Mouse (Mus musculus): ENCODE data around the gene Hspb3.
A peak's percentile ranks its signal among the peaks of the same experiment; 100 is the strongest.

Hspb3 gene

DNA sequence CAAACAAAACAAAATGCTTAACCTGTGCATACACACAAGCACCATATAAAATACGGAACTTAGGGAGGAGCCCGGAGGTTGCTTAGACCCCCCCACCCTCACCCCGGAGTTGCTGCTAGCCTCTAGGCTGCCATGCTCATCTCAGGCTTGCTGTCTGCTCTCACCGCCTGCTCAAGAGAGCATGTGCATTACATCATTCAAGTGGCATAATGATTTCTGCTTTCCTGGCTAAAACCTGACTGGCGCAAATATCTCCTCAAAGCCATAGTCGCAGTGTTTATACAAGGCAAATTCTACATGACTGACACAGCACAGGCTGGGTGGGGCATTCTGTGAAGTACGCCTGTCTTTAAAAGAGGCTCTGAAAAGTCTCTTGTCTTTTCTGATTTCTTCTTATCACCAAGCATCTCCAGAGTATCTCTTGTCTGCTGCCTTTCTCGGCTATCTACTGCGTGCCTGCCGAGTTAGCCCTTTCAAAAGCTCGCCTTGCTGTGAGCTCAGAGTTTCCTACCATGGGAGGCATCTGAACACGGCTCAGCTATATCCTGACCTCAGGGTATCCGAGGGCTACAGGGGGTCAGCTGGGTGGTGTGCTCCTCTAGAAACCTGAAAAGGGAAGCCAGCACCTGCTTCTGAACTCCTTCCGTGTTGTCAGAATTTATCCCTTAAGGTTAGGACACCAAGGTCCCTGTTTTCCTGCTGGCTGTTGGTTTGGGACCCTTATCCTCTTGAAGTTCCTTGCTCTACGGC, 28.6 kb downstream of the Hspb3 start:
- no peak for DNase-seq (ENCODE audit: low read depth)

DNA sequence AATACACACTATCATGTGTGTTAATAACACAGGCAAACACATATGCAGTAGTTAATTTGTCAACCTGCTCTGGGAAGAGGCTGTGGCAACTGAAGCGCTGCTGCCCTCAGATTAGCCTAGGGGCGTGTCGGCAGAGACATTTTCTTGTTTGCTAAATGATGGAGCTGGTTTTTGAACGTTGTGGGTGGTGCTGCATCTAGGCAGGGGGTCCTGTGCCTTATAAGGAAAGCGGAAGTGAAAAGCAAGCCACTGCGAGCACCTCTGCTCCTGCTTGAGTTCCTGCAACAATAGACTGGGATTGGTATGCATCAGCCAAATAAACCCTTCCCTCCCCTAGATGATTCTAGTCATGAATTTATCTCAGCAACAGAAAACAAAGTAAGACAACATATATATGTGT, 31.0 kb downstream of the Hspb3 start:
- DNase-seq (ENCODE audit: low read depth) = no peak

DNA sequence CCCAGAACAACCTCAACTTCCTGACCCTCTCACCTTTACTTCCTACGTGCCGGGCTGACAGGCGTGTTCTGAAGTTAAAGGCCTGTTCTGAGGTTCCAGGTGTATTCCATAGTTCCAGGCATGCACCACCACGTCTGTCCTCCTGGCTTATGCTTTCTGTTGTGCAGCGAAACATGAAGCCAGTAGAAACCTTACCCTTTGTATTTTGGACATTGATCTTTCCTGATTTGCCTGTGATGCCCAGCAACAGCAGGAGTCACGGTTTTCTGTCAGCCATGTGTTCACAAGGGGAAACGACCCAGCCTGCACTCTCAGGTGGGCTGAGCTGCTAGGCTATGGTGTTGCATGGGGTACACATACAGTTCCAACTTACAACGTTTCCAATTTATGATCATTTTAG, 35.9 kb downstream of the Hspb3 start:
- no peak for DNase-seq (ENCODE audit: low read depth)

DNA sequence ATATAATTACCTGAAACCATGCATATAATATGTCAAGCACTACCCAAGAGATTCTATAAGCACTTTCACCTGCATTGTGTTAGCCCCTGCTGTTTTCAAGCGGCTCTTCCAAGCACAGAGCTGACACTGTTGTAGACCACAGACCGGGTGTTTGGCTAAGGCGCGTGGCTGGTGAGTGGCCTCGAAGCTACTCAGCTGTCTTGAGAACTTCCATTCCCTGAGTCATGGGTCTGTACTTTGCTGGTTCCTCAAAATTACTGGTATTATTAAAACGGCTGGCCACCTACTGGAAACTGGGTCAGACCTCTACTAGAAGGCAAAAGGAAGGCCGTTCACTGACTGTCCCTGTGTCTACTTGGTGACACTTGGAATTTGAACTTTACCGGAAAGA, 40.6 kb downstream of the Hspb3 start:
- DNase-seq (ENCODE audit: low read depth) = no peak

DNA sequence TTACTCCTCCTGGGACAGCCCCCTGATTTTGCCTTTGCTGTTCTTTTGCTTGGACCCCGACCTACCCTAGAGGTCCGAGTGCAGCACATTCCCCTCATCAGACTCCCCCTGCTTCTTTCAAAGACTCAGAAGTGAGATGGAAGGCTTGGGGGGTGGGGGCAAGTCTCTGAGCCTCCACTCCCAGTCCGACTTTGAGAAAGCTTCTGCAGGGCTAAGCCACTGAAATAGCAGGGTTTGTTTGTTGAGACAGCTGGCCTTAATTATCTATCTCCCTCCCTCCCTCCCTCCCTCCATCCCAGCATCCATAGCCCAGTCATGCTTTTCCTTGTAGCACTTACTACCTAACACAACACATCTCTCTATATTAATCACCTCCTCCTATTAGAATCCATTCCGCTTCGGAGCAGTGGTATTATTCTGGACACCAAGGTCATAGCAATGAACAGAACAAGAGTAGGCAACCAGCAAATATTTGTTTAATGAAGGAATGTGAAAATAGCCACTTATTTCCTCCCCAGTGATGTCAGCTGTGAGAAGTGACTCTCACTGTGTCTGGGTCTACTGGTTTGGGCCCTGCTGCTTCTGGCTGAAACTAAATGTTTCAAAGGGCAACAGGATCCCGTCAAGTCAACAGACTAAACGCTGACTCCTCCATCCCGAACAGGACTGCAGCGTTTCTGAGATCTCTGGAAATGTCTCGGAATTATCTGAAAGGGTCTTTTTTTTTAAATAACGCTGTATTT, 41.2 kb downstream of the Hspb3 start:
- no peak for DNase-seq (ENCODE audit: low read depth)

DNA sequence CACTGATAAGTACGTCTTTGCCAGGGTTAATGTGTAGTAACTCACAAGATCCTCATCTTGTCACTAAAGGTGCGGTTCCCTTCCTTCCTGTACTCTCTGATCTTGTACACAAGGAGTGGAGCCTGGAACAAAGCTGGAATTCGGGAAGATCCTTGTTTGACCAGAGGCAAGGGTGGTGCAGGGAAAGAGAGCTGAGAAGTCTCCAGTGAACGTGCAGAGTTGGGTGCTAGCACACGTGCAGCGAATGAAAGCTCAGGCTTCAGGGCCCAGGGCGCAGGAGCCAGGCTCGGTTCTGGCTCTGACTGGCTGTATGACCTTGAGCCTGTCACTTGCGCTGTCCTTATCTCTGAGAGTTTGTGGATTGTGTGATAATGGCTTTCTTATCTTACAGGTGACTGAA, 44.5 kb downstream of the Hspb3 start:
- DNase-seq (ENCODE audit: low read depth) = no peak

DNA sequence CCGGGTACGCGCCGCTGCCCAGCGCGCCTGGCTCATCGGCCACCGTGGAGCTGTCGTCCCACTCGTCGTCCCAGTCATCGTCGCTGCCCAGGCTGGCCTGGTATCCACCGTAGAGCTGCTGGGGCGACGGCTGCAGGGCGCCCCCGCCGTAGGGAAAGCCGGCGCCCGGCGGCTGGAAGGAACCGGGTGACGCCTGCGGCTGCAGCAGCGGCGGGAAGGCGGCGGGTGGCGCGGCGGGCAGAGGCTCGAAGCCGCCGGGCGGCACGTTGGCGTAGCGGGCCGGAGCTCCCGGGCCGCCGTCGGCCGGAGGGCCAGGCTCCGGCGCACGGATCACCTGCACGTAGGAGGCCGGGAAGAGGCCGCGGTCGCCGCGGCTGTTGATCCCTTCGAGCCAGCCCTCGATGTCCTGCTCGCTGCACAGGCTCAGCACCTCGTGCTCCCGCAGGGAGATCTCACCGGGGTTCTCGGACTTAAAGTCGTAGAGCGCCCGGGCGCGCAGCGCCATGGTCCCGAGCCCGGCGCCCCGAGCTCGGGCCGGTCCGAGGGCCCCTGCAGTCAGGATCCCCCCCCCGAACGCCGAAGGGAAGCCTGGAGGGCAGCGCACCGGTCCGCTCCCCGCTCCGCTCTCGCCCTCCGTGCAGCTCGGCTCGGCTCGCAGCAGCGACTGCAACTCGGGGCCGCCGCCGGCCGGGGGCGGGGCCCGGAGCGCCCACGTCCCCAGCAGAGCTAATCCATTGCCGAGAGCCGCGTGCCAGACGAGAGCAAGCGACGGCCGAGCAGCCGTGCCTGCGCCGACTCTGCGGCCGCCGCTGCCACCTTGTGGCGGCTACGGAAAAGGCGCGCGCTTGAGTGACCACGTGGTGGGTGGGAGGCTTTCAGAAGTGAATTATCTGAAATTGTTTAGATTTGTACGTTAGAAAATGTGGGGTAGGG, 45.3 kb downstream of the Hspb3 start, which contains the start of gene Snx18:
Gene Snx18 (minus strand): TSS at position 674 of the 933 bp plus-strand sequence.
- peak; percentile 89 for DNase-seq (ENCODE audit: low read depth)

DNA sequence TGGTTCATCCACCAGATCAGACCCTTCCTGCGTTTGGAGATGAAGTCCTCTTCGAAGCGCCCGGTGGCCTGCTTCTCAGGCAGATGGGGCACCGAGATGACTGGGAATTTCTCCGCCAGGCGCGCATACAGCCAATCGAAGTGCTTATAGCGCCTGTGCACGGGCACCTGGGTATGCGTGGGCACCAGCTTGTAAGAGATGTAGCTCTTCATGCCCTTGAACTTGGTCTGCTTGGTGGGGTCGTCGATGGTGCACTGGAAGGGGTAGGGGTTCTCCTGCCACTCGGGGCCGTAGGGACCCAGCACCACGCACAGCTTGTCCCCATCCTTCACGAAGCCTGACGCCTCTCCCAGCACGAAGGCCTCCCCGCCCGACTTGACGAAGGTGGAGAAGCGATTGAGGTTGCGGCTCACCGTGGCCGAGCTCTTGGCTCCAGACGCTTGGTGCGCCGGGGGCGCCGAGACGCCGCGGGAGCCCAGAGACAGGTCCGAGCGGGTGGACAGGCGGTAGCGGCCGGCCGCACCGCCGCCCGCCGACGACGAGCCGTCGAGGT, 46.1 kb downstream of the Hspb3 start:
- DNase-seq (ENCODE audit: low read depth) = no peak

DNA sequence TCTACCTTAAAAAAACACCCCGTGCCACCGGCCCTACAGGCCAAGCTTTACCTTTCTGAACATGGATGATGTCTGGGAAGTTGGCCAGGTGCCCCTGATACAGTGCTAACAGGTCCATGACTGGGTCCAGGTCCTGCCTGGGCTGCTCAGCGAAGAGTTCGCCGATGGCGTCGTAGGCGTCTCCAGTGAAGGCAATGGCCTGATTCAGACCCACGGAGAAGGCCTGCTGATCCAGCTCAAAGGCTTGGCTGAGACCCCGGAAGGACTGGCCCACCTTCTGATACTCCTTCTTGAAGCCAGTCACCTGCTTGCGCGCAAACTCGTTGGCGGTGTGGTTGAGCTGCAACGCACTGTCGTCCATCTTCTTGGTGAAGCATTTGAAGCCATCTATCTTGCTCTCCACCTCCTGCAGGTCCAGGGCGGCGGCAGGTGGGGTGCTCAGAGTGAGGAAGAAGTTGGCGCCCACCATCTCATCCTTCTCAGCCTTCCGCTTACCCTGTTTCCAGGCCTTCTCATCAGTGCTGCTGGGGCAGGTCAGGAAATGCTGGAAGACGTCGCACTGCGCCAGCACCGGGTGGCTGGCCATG, 46.6 kb downstream of the Hspb3 start:
- no peak for DNase-seq (ENCODE audit: low read depth)

DNA sequence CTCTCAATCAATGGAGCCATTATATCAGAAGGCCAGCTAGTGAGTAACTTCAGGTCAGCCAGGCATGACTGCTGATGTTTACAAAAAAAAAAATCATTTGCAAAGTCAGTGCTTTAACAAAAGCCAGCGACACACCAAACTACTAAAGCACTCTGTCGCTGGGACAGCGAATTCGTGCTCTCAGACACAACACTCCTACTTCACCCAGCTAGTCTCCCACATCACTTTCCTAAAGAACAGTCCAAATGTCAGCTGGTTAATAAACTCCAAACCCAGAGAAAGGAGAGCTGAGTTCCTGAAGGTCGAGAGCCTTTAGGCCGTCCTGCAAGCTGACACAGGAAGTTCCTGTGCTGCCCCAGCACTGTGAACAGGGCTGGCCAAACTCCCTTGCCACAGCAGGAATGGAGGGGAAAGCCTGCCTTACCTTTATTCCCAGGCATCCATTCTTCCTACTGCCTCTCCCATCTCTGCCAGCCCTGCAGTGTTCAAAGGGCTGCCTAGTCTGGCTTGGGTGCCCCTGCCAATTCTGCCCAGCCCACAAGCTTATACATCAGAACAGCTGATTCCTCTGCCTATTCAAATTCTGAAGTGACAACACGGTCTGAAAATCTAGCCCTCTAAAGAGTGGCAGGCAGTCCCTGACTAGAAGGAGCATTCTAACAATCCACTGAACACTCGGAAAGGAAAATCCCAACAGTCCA, 47.4 kb downstream of the Hspb3 start:
- no peak for DNase-seq (ENCODE audit: low read depth)

DNA sequence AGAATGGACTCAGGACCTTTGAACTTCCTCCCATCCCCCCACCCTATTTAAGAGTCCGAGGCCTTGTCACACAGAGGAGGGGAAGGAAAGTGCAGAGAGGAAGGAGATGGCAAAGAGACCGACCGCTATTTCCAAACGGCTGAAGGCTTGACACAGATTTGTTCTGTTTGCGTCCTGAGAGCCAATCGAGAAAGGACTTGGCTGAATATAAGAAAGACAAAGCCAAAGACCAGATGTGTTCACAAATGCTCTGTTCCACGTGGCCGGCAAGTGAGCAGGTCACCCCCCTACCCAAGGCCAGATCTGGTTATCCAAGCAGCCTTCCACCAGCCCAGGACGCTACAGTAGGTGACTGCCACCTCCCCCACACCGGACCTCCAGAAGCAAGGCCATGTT, 47.9 kb downstream of the Hspb3 start:
- no peak for DNase-seq (ENCODE audit: low read depth)

DNA sequence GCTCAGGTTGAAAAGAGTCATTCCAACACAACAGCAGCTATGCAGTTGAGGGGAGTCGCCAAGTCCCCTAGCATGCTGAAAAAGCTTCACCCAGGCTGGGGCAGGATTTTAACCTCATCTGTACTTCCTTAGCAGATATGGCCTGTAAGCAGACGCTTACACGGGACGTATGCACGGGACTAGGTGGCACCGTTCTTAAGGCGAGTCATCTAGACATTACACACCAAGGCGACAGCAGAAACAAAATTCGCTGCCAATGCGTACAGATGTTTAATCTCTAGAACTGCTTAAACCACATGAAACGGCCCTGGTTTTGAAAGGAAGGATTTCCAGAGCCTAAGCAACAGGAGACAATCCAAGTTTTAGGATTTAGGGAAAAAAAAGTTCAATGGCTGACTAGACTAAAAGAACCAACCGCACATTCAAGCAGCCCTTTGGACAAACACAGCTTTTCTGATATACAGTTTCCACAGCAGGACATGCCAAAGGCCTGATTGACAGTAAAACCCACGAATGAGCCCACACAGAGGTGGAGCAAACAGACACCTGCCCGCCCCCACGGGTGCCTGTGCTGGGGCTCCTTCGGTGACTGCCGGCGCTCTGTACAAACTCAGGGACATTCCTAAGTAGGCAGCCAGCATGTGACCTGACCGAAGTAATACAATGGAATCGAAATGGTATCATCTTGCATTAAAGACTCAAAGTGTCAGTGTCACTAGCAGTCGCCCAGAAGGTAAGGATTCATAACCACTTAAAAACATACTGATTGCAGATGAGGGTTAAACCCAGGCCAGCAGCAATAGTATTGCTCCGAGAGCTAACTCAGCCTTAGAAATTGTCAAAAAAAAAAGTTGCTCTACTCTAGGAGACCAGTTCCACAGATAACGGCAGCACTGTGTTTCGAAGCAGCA, 48.6 kb downstream of the Hspb3 start:
- no peak for DNase-seq (ENCODE audit: low read depth)

DNA sequence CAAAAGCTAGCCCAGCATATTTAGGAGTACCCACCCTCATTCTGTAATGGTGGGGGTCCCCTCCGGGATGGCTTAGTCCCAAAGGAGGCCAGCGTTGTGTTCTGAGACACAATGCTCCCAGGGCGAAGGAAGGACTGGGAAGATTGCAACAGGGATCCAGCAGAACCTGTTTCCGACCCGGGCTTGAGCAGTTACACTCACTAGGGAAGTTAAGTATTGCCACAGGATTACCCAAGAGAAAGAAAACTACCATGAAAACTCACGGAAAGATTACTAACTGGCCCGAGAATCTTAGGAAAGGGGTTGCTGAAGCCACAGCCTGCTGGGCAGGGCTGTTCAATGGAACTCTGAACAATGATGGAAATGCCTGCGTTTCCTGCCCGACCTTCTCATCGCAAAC, 49.6 kb downstream of the Hspb3 start:
- DNase-seq (ENCODE audit: low read depth) = no peak

DNA sequence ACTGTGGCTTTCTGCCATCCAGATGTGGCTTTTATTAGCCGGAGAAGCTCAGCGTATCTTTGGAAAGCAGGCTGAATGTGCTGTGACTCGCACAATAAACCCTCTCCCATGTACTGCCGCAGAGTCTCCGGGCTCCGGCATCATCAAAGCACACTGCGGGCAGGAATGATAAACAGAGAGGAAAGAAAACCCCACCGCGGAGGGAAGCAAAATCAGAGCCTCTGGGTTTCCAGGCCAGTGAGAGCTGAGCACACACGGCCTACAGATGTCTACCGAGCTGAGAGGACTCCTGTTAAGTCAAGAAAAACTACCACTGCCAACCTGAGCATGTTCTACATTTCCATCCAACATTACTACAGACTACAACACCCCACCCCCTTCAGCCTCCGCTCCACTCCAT, 50.1 kb downstream of the Hspb3 start:
- DNase-seq (ENCODE audit: low read depth) = no peak

Measured in c-Kit-positive CD71-negative TER-119-negative erythroid progenitor cells, embryonic 14.5 days (primary cell).